Mouse (Mus musculus) cerebellum, adult 2 months (tissue): Measurements from ENCODE around the gene Depdc7.

ENCODE experiments used
- CTCF ChIP-seq: fragments of 200-500 bp; IDR thresholded peaks from 2 replicates; pipeline ENCODE4 v1.5.1; 2011; ENCODE audit warnings: low read depth, mild to moderate bottlenecking, control low read depth, low read length, moderate library complexity, borderline replicate concordance; ENCODE audit not compliant: insufficient read depth
- POLR2A ChIP-seq: fragments of 200-500 bp; IDR thresholded peaks from 2 replicates; pipeline ENCODE4 v1.6.1; 2011; ENCODE audit warnings: low read length, control low read depth, borderline replicate concordance; ENCODE audit not compliant: insufficient read depth

DNA sequence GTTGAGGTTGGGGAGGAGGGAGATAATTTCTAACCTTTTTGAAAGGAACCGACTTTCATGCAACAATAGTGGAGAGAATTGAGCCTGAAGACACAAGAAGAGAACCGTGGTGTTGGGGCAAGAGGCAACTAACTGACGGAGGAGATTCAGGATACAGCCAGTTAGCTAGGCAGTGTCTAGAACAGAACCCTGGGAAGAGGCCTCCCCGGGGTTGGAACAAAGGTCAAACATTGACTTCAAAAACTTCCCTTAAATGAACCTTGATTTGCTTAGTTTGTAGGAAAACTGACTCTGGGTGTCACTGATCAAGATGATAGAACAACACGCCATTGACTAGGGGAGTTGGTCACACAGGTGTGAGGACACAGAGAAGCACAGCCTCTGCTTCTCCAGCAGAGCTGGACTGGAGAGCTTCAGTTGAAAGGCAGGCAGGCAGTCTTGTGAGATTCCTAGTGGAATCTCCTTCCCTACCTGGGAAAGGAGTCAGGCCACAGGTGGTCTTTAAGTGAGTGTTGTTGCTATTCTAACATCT lies 6.0 kb upstream of the Depdc7 start:
- TF ChIP-seq POLR2A (no peak), CTCF (no peak)
